Mouse (Mus musculus) testis, postnatal 14 days (tissue): ENCODE data around the gene Serpinb9b.
A peak's percentile ranks its signal among the peaks of the same experiment; 100 is the strongest.
"Not testable (repeated sequence)": the region's sequence is repeated elsewhere in the genome, so short reads cannot be mapped to it uniquely, and the experiment has no call there.

Source experiments
- DNase-seq: peaks from one replicate; pipeline ENCODE4 v3.0.0; 2021; ENCODE audit warnings: low spot score

The Serpinb9b gene

DNA sequence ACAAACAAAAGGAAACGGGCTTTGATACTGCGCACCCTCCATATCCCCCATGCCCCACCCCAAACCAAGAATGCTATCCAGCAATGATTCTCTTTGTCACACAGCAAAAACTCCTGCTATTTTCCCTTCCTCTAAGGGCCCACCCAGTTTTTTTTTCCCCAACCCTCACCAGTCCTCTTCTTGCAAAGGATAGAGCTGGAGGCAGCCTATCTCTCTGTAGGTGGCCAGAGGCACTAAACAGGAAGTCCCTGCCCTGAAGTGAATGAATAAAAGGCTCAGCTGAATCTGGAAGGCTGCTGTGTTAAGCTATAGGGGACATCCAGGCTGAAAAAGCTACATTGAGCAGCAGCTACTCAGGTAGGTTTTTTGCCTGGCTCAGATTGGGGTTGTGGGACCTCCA is at the start of gene Serpinb9b:
Gene Serpinb9b, plus strand, starts transcription at position 173 of the 400 bp plus-strand sequence.
- DNase-seq, result no peak

DNA sequence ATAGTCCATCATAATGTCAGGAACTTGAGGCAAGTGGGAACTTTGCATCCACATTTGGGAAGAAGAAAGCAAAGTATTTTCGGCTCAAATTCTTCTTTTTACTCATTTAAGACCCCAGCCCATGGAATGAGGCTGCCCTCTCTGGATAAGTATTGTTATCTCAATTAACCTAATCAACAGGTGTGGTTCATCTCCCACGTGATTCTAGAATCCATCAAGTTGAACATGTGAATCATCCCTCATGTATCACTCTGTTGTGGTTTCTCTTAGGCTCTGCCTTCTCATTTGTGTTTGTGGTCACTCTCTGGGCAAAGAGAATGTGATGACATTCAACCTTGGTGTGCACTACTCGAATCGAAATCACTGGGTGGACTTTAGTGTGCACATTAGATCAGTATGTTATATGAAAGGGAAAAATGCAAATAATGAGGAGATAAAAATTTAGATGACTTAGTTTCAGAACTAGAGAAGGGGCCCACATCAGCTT is 44.6 kb upstream of the Serpinb9b start:
- no peak for DNase-seq

DNA sequence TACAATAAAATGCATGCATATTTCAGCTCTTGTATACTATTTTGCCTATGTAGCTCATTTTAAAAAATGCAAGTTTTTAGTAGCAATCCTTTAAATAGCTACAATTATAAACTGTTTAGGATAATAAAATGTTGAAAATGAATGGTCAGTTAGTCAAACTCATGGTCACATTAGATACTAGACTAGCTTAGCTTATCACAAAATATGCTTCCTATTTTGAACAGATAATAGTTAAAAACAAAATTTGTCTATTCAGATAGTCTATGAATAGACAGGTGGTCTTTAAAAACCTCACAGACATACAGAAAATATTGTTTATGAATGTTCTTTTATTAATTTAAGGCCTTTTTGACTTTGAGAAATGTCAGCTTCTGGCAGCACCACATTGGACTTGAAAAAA is 41.0 kb upstream of the Serpinb9b start:
- DNase-seq, result no peak

DNA sequence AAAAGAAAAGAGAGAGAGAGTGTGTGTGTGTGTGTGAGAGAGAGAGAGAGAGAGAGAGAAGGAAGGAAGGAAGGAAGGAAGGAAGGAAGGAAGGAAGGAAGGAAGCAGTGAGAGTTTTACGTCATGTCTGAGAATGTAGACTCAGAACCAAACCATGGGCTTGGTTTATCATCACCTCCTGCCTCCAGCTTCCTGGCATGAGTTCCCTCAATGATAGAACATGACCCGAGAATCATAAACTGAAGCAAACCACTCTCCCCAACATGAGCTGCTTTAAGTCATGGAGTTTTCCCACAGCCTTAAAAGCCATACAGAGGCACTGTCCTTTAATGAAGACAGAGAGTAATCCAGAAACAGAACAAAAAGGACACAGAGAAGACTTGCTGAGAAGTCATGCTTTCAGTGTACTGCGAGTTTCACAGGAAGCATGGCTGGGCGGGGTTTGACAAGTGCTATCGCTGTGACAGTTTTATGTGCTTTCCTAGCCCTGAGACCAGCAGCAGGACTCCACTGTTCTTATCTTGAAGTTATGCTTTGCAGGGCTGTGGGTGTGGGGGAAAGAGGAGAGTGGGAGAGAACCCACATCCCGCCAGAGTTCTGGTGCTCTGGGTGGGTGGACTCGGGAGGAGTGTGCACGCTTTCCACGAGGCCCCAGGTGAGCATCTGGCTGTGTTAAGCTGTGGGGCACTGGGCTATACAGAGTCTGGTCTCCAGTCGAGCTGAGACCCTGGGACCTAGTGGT is 33.9 kb upstream of the Serpinb9b start:
- DNase-seq, result no peak

DNA sequence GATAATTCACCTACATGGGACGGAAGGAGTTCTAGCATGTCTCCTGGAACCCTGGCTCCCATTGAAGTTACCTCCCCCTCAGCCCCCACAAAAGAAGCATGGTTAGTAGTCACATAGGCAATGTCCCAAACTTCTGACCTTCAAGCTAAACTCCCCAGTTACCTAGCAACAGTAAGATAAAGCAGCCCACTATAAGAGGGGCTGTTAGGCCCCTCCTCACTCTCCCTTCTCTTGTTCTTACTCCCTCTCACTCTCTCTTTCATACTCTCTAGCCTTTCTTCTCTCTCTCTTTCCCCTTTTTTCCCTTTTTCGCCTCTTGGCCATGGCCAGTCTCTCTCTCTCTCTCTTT is 33.3 kb upstream of the Serpinb9b start:
- no peak for DNase-seq

DNA sequence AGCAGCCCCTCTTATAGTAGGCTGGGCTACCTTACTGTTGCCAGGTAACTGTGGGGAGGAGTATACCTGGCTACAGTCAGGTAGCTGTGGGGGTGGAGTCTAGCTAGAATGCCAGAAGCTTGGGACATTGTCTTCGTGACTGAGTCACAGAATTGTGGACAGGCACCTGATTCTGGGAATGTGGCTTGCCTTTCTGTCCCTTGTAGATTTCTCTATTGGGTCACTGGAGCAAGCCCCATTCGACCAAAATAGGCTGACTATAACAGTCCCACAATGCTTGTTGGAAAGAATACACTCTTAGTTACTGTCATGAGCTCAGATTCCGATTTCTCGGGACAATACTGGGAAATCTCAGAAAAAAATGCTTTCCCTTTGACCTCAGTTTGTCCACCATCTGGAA is 32.2 kb upstream of the Serpinb9b start:
- DNase-seq, result no peak

DNA sequence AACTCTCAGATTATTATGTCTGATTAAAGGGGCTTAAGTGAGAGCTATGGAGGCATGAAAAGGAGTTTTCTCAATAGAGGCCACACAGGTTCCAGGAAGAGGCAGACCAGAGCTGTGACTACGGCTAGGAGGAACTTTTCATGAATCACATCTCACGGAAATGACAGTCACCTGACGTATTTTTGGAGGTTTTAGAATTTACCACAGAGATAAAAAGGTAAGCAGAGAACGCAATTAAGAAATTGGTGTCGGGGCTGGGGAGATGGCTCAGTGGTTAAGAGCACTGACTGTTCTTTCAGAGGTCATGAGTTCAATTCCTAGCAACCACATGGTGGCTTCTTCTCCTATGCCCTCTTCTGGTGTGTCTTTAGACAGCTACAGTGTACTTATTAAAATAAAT is 25.9 kb upstream of the Serpinb9b start:
- DNase-seq, result no peak

DNA sequence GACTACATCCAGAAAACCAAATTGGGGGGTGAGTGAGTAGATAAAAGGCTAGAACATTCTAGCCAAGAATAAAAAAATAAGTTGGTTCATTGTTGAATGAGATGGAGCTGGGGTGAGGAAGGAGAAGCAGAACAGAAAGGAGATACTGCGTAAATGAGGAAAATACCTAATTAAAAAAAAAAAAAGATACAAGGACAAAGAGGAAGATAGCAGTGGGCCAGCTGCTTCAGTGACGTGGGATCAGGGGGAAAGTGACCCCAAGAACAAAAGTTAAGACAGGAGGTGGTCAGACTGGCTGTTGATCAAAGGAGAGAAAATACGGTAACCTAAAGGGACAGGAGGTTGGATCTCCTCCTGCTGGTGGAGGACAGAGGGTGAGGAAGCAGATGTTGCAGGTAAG is 24.3 kb upstream of the Serpinb9b start, which contains the start of gene Serpinb9:
Gene Serpinb9, plus strand, starts transcription at position 301 of the 400 bp plus-strand sequence.
- no peak for DNase-seq

DNA sequence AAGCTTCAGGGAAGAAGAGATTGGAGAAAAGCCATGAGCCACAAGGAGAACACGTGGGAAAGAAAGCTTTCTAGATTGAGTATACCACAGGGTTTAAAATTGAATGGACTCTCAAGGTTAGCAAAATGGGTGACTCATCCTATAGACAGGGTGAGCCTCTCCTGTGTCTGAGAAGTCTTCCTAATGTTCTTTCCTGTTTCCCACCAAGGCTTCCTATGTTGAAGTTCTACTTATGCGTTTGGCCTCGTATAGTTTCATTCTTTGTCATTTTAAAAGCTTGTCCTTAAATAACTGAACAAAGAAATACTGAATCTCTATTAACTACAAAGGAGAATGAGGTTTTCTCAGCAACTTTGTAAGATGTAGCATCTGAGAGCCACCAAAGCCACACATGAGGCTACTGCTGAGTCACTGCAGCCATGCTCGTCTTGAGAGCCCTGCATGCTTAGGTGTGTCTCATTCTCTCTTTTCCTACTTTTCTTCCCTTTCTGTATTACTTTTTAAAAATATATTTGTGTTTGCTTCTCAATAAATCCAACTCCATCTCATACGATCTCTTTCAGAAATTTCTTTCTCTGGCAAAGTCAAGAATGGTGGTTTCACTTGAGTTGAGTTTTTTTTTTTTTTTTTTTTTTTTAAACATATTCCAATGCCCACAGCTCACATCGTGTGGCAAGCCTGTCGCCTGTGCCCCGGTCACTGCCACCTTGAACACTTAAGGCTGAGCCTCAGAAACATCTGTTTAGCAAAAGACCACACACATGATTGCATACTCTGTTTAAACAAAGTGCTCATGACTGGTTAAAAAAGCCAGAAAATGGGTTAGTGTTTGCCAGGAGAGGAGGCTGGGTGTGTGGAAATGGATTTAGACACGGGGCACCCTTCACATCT is 23.4 kb upstream of the Serpinb9b start:
- no peak for DNase-seq

DNA sequence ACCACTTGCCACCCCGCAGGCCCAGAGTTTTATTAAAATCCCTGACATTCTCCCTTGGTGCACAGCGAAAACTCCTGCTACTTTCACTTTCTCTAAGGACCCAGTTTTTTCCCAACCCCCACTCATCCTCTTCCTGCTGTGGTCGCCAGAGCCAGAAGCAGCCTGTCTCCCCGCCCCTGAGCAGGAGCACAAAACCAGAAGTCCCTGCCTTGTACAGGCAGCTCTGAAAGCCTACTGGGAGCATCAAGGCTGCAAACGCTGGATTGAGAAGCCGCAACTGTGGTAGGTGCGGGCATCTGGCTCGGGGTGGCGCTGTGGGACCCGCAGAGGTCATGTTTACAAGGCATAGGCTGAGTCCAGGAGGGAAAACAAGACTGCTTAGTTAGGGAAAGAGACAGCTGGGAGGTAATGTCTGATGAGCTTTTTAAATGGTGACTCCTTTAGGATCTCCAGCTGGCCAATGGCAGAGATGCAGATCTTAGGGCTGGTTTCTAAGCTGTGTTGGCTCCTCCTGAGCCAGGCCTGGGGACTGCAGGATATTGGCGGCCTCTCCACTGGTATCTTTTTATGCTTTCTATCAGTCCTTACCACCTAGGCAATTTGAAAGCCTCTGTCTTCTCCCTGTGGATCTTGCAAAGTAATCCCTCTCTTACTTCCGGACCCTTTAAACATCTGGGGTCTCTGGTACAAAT is 22.7 kb upstream of the Serpinb9b start:
- DNase-seq, result peak; percentile 77

DNA sequence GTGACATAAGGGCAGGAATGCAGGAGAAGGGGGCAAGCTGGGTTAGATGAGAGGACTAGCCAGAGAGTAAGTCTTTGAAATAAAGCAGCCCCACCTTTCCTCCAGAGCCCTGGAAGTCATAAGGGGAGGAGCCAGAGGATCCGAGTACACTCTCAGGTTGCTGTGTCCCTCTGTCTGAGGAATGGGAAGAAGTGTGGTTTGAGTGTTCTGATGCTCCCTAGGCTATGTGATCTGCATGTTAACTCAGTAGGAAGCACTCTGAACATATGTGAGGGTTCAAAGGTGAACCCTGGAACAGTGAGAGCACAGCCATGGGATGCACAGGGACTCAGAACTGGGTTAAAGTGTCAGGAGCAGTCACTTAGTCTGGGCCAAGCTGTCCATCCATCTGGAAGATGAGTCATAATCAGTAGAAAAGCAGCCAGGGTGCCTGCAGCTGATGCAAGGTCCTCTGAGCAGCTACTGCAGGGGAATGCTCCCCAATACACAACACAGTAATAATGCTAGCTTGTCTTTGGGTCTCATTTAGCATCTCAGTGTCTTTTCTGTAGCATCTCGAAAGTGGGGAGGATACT is 21.6 kb upstream of the Serpinb9b start:
- no peak for DNase-seq

DNA sequence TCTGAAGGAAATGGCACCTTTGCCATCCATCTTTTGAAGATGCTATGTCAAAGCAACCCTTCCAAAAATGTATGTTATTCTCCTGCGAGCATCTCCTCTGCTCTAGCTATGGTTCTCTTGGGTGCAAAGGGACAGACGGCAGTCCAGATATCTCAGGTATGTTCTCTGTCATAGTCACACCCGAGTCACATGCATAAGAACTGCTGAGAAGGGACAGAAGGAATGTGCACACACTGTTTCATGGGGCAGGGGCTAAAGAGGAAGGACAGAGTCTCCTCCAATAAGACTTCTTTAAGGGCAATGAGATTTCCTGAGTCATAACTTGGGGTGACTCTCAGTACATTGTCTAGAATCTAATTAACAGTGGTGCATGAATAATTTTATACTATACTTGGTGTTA is 20.7 kb upstream of the Serpinb9b start:
- no peak for DNase-seq

DNA sequence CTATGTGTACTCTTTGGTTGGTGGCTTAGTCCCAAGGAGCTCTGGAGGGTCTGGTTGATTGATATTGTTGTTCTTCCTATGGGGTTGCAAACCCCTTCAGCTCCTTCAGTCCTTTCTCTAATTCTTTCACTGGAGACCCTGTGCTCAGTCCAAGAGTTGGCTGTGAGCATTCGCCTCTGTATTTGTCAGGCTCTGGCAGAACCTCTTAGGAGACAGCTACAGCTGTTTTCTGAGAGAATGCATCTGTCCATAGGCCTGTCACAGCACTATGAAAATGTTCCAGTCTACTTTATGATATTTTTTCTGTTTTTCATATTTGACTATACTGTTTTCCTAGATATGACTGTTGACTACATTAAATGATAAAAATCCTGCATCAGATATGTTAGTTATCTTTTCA is 14.8 kb upstream of the Serpinb9b start:
- no peak for DNase-seq

DNA sequence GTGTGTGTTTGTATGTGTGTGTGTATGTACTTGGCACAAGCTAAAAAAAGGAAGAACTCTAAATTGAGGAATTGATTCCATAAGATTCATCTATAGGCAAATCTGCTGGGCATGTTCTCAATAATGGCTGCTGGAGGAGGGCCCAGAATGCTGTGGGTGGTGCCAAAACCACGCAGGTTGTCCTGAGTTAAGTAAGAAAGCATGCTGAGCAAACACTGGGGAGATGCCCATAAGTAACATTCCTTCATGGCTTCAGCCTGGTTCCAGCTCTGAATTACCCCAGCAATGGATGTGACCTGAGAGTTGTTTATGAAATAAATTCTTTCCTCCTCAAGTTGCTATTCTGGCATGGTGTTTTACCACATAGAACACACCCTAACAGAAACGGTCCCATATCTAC is 13.9 kb upstream of the Serpinb9b start:
- no peak for DNase-seq

DNA sequence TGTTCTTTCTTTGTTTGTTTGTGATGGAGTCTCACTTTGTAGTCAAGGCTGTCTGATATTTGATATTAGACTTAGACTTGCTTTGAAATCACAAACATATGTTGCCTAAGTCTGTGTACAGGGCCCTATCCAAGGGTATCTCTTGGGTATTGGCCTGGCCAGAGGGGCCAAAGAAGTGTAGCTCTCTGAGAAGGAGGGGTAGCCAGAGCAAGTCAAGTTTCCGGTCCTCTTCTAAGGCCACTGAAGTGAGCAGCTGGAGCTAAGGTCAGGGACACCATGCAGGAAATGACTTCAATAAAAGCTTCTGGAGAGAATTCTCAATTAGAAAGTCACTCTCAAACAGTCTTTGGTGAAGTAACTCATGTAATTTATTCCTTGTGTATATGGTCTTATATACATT is 4.8 kb upstream of the Serpinb9b start:
- no peak for DNase-seq

DNA sequence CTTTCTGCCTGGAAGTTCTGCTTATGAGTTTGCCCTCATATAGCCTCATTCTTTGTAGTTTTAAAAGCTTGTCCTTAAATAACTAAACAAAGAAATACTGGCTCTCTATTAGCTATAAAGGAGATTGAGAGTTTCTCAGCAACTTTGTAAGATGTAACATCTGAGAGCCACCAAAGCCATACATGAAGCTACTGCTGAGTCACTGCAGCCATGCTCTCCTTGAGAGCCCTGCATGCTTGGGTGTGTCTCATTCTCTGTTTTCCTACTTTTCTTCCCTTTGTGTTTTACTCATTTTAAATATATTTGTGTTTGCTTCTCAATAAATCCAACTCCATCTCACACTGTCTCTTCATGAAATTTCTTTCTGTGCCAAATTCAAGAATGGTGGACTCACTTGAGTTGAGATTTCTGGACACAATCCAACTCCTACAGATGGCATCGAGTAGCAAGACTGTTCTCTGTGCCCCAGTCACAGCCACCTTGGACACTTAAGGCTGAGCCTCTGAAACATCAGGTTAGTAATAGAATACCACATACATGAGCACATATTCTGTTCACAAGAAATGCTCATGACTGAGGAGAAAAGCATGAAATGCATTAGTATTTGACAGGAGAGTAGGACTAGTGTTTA is 674 bp upstream of the Serpinb9b start:
- no peak for DNase-seq

DNA sequence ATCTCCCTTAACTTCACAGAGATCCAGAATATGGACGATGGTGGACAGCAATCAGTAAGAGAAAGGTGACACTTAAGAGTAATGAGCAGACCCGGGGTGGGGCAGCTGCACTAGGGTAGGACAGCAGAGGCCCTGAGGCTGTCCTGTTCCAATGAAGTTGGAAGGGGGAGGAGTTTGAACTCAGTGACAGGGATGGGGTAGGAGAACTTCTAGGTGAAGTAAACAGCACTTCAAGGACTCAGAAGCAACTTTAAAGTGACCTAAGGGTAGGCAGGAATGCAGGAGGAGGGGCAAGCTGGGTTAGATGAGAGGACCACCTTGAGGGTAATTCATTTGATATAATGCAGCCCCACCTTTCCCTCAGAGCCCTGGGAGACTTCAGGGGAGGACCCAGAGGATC is 930 bp downstream of the Serpinb9b start:
- DNase-seq, result no peak

DNA sequence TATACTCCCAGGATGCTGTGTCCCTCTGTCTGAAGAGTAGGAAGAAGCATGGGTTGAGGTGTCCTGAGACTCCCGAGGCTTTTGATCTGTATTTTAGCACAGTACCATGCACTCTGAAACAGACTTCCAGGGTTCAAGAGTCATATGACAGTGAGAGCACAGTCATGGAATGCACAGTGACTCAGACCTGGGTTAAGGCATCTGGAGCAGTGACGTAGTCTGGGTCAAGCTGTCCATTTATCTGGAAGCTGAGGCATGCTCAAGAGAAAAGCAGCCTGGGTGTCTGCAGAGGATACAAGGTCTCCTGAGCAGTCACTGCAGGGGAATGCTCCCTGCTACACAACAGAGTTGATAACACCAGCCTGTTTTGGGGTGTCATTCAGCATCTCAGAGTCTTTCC is 1.3 kb downstream of the Serpinb9b start:
- DNase-seq, result no peak

DNA sequence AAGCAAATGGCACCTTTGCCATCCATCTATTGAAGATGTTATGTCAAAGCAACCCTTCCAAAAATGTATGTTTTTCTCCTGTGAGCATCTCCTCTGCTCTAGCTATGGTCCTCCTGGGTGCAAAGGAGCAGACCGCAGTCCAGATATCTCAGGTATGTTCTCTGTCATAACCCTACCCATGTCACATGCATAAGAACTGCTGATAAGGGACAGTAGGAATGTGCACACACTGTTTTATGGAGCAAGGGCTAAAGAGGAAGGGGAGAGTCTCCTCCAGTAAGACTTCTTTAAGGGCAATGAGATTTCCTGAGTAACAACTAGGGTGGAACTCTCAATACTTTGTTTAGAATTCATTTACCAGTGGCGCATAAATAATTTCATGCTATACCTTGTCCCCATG is 2.3 kb downstream of the Serpinb9b start:
- DNase-seq, result not testable (repeated sequence)

DNA sequence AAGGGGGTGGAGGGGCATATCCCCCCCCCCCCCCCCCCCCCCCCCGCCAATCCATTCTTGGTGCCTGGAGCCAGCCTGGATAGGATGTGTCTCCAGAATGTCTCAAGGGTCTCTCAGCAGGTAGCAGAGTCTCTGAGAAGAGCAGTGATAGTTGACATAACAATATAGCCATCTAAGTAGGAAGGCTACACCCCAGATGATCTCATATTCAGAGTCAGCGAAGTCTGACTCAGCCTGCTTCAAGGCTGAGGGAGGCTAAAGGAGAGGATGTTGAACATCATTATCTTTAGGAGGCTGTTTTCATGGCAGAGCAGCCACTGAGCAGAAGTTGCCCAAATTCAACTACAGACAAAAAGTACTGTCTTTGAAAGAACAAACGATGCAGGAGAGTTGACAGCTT is 3.1 kb downstream of the Serpinb9b start:
- DNase-seq, result no peak

DNA sequence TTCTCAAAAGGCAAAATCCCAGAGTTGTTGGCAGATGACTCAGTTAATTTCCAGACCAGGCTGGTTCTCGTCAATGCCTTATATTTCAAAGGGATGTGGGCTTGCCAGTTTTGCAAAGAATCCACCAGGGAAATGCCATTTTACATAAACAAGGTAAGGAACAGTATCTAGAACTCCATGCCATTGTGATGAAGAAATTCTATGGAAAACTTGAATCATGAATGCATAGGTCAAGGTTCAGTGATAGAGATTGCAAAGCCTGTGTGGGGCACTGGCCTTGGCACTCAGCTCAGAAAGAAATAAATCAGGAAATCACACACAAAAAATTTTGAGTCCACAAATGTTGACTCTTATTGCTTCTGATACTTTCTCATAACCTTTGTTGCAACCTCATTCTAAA is 8.3 kb downstream of the Serpinb9b start:
- DNase-seq, result no peak

DNA sequence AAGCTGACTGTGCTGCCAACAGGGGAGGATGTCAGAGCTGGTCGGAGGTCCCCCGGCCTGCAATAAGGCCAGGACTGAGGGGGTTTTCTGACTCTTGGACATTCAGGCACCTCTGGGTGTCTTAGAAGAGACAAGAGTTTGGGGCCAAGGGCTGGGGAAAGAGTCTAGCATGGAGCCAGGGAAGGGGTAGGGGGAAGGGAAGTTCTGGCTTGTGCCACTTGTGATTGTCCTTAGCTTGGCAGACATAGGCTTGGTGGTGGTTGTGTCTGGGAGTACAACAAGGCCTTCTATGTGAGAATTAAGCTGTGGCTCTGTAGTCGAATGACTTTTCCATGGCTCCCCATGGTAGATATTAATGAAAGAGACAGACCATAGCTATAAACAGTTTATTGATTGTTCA is 16.3 kb downstream of the Serpinb9b start:
- no peak for DNase-seq
